Mouse (Mus musculus) adrenal gland, adult 2 months (tissue): ENCODE results near the gene Fkbp2. TPM values are rescaled to one million over a fixed set of nuclear protein-coding genes. Genes with fewer than 3 reads are reported as not detected.

Source experiments
- DNase-seq: peaks from one replicate; pipeline ENCODE4 v3.0.0; 2021
- long read RNA-seq: library from polyadenylated mRNA; stranded (forward); transcript quantifications from one replicate; pipeline ENCODE4 v2.0.0, GENCODE M21; 2021
- polyA plus RNA-seq: library from polyadenylated mRNA; depleted of rRNA; stranded (reverse); fragments of >200 nt; gene quantifications from 2 replicates; pipeline ENCODE4 v1.2.3, GENCODE M21; 2012; rRNA removed
- total RNA-seq, 2 experiments: library from RNA; stranded (reverse); gene quantifications; 2 replicates each; pipeline ENCODE4 v1.2.3; 2021

Gene Fkbp2
- total RNA-seq (100 to 1,000 TPM; 110 to 119 TPM), polyA plus RNA-seq (31.3 and 35.4 TPM in 2 replicates)
- long read RNA-seq, transcript Fkbp2-201 (6 exons, 642 nt), result major isoform, 42 of 90 reads
- long read RNA-seq, transcript Fkbp2-202 (6 exons, 664 nt), result minor isoform, 35 of 90 reads
- long read RNA-seq, partial matches to known transcripts, result 6 of 90 reads
- long read RNA-seq, other reads (novel, unspliced or antisense), result 6 of 90 reads

GRCm38 (mm10) chr19:6980381-6981093 is at the start of gene Fkbp2:
Fkbp2 (minus strand) TSS chr19:6980501.
- DNase-seq, result peak; percentile 99

- no peak for DNase-seq
These were observed 49.2 kb upstream of the Fkbp2 start for GRCm38 (mm10) chr19:7029531-7029930.

DNA sequence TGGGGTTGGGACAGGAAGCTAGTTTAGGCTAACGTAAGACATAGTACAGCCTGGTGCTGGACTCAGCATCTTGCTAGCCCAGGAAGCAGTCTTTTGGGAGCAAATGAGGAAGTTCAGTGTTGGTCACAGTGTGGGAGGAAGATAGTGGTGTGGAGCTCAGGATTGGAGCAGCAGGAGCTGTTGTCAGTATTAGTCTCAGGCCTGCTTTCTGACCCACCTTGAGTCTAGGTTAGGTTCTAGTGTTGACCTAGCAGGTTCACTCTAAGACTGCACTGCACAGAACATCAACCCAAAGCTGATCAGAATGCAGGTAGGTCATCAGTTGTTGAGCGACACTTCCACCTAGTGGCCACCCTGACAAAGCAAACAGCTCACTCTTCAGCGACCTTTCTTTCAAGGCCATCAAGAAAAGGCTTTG is 39.9 kb upstream of the Fkbp2 start:
- peak; percentile 77 for DNase-seq

DNA sequence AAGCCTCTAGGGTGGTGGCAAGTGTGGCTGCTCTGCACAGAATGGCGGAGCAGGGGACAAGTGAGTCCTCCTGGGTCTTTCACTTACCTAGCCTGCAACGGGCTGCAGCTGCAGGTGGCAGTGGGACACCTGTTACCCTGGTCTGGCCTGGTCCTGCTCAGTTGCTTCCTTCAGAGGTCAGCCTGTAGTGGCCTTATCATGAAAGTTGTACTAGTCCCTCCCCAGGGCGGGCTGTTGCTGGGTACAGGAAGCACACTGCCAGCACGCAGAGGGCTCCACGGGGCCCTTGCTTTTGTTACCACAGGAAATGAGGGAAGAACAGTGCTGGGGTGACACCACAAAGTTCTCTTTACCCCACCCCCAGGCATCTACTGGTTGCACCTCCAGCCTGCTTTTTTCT is 38.9 kb upstream of the Fkbp2 start, which contains the start of gene Fermt3:
Gene Fermt3 (minus strand): TSS at position 279 of the 400 bp plus-strand sequence.
- DNase-seq, result peak; percentile 44

- DNase-seq, result no peak
These were observed 38.2 kb upstream of the Fkbp2 start for GRCm38 (mm10) chr19:7018546-7018945.

DNA sequence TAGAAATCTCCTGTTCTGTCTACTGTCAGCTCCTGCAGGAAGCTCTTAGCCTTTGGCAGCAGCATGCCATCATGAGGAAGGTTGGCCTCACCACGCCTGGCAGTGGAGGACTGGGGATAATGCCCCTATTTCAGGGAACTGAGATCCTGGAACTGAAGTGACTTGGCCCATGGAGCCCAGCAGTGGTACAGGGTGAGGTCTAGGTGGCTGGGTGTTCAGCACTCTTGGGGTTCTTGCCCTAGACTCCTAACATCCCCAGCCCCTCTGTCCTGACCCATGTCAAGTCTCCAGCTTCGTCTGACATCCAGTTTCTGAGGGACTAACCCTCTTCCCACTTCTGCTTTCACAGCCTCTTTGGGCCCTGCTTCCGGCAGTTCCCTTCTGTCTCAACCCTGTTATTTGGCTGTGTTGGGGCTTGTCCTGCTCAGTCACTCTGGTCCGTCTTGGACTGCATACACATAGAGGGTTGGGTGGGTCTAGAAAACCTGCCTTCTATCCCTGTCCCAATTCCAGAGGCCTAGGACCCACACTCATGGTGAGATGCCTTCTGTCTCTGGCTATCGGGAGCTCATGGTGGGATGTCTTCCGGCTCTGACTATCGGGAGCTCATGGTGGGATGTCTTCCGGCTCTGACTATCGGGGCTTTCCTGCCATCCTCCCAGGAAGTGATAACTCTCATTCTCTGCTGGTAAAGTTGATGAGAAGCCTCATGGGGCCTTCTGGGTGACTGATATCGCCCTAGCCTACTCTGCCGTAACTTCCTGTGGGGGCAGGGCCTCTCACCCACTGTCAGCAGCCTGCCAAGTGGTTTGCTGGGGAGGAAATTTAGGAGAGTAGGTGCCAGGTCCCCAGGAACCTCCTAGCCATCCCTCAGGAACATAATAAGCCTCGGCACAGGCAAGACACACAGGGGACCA is 37.5 kb upstream of the Fkbp2 start:
- no peak for DNase-seq

- no peak for DNase-seq
These were observed 34.3 kb upstream of the Fkbp2 start for GRCm38 (mm10) chr19:7014481-7015135.

DNA sequence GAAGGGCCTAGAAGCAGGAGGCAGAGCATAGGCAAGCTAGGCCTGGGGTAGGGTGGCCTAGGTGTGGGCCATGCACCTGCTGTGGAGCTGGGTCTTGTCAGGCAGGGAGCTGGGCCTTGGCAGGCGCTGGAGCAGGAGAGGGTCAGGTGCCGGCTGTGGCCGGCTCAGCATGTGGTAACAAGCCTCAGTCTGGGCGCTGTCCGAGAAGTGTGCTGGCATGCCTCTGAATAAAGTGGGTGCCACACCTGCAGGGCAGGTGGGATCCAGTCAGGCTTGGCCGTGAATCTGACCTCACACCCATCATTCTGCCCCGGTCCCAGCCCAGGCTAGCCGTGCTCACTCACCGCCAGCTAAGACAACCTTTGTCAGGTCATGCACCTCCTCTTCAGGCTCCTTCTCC is 33.7 kb upstream of the Fkbp2 start:
- no peak for DNase-seq

DNA sequence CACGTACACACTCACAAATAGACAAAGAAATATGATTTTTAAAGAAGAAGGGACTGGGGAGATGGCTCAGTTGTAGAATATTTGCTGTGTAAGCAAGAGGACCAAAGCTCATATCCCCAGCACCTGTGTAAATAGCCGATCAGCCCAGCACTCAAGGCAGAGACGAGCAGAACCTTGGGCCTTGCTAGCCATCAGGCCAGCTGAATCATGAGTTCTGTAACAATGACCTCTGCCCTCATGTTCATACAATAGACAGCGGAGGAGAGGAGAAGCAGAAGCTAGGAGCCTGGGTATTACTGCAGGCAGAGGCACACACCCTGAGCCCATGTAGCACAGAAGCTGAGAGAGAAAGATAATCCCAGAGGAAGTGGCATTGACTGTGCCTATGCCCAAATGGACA is 32.1 kb upstream of the Fkbp2 start:
- DNase-seq, result peak; percentile 20

DNA sequence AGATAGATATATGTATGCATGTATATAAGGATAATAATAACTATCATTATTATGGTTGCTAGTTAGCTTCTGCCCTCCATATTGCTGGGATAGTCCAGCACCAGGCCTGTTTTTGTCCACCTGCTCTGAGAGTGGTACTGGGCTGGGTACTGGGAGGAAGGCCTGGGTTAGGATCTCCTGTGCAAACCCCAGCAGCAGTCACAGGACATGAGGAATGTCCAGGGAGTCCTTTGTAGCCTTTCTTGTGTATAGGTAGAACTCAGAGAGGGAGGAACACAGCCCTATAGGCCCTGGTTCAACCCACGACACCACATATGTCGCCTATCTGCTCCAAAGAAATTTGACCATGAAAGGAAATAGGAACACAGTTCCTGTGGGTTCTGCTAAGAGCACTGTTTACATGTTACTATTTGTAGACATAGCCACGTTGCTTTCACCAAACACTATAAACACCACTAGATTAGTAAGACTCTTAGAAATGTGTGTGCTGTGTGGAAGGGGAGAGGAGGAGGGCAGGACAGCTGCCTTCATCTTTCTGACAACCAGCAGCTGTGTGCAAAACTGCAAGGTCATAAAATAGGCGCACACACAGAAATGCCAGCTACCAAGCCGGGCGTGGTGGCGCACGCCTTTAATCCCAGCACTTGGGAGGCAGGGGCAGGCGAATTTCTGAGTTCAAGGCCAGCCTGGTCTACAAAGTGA is 26.7 kb upstream of the Fkbp2 start:
- DNase-seq, result no peak

GRCm38 (mm10) chr19:6999360-7000063 is 19.2 kb upstream of the Fkbp2 start:
- DNase-seq, result no peak

DNA sequence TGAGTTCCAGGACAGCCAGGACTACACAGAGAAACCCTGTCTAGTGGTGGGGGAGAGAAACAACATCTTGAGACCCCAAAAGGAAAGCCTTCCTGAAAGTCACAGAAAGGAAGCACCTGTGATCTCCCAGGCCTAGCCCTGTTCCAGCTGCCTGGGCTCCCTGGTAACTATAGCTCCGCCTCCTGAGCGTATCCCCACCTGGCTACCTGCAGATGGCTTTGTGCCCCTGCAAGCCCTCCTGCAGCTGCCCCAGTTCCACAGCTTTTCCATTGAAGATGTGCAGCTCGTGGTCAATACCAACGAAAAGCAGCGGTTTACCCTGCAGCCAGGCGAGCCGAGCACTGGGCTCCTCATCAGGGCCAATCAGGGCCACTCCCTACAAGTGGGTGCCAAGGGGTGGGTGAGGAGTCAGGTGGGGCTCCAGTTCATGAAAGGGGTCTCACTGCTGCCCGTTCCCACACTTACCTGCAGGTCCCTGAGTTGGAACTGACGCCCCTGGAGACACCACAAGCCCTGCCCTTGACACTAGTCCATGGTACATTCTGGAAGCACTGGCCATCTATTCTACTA is 17.5 kb upstream of the Fkbp2 start:
- DNase-seq, result peak; percentile 4

DNA sequence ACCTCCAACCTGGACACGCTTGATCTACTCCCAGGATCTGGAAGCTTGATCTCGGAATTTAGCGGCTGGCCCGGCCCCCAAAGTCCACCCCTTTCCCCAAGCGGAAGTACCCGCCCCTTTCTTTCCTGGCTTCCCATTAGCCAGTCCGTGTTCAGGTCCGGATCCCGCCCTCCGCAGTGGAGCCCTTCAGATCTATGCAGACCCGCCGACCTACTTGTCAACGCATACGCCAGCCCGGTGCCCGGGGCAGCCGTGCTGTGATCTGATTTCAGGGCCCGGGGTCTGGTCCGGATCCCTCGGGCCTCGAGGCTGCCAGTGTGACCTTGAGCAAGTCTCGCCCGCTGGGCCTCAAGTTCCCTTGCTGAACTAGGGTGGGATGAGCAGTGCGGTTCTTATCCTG is 15.7 kb upstream of the Fkbp2 start, which contains the start of the genes Nudt22 and Trpt1:
Gene Nudt22 (minus strand): TSS at position 112 of the 400 bp plus-strand sequence.
Gene Trpt1 (plus strand): TSS at position 126 of the 400 bp plus-strand sequence.
- DNase-seq, result peak; percentile 95

DNA sequence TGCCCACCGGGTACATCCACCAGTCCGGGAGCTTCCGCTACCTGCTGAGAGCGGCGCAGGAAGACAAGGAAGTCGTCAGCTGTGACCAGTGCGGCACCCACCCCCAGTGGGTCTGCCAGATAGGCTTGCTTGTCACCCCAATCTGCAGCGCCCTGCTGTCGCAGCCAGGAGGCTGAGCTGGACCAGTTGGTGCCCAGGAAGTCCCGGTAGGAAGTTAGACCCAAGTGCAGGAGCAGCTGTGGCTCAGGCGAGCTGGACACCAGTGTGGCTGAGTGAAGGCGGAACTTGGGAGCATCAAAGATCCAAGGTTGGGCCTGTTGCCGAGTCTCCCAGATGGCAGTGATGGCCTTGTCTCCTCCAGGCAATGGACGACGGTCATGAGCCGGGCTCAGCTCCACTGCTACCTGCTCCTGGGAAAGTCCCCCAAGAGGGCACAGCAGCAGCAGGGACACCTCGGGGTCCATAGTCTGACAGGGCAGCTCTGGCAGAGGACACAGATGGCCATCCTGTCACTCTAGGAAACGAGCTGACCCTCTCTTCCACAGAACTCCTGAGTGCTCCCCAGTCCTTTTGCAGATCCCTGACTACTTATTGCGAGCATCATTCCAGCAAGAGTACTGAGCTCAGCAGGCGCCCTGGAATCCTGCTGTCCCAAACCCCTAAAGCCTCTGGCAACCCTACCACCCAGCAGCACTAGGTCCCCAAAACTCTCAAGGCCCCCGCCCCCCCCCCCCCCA is 15.1 kb upstream of the Fkbp2 start:
- peak; percentile 62 for DNase-seq

GRCm38 (mm10) chr19:6994489-6994888 is 14.2 kb upstream of the Fkbp2 start:
- peak; percentile 4 for DNase-seq

GRCm38 (mm10) chr19:6994002-6994401 is 13.7 kb upstream of the Fkbp2 start:
- peak; percentile 3 for DNase-seq

DNA sequence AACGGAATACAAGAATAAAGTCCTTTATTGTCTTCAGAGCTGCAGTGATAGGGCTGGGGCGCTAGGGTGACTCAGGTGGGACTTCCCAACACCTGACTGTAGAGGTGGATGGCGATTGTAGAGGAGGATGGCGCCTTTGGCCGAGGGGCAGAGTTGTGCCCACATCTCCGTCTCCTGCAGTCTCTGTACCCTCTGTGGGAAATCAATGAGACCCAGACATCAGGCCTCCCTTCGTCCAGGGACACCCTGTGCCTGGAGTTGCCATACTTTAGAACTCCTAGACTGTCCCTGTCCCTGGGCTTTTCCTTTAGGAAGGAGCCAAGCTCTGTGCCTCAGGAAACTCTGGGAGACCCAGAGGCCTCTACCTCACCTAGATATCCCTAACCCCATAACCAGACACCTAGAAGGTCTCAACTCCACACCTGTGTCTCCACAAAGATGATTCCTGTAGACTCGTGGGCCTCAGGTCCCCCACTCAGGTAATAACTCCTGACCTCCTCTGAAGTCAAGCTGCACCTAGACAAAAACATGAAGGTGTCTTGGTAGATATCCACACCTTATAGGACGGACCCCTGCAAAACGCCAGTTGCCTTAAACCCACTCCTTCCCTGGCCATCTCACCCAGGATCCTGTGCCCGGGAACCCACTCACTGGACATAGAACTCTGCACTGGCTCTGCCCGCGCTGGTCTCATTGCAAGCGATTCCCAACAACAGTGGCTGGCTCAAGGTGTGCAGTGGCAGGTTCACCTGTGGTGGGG is 12.9 kb upstream of the Fkbp2 start:
- peak; percentile 8 for DNase-seq

DNA sequence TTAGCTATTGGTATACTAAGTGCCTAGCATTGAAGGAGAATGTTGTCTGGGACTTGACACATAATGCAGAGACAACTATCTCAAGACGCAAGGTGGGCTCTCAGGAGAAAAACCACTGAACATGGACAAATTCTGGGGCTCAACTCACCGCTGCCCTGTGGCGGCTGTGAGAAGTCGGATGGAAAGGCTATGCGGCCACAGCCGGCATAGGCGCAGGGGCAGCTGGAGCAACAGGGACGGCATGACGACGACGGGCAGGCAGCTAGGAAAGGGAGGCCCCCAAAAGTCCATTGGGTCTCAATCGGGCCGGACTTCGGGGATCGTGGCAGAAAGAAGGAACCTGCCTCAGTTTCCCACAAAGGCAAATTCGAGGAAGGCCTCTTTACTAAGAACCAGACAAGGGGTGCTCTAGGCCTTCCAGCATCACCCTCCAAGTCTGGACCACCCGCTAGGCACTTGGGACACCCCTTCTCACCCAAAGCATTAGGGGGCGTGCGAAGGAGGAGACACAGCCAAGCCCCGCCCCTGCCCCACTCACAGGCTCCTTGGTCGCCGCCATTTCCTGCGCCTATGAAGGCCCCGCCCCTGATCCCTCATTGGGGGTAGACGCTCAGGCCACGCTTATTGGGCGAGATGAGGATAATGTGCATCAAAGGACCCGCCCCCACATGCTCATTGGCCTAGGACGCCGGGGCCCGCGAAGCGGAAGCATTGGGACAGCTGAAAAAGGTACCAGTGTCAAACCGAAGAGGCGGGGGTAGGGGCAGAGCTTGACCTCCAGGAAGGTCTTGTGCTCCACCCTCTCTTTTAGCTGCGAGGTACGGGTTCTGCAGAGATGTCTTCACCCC is 11.9 kb upstream of the Fkbp2 start, which contains the start of gene Dnajc4:
Gene Dnajc4 (minus strand): TSS at position 562 of the 848 bp plus-strand sequence.
- DNase-seq, result peak; percentile 97
